Mouse (Mus musculus): ENCODE data around the gene Cavin1.

Cavin1 gene

DNA sequence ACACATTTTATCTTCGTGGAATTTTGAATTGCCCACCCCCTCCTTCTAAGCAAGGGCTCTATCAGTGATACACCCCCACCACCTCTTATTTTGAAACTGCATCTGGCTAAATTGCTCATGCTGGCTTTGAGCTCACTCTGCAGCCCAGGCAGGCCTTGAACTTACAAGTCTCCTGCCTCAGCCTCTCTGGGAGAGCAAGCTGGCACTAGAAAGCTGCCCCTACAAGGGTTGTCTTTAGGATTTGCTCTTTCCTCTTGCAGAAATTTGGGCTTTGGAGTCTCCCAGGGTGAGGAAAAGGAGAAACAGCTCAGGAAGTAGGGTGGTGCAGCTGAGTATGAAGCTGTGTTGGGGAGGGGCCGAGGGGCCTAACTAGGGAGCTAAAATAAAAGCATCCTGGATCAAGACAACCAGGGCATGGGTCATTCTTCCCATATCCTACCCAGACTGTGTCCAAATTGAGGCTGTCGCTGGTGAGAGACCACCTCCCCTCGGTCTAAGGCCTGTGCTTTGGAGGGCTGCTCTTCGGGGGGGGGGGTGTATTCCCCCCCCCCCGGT, 12.7 kb downstream of the Cavin1 start:
- no peak for DNase-seq (ENCODE audit: low read depth, low spot score)

DNA sequence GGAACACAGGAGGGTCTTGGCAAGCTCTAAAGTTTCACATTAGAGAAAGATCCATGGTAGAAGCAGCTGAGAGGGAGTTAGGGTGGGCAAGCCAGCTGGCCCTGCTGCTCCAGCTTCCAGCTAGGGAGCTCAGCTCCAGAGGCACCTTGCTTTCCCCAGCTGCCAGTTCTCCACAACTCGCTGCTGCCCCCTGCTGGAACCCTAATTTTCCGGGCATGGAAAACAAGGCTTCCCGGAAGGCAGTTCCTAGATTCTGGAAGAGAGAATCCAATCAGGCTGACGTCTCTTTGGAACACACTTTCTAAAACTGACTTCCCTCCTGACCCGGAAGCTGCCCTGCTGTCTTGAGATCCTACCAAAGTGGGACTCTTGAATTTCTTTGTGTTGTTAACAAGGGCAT, 13.4 kb downstream of the Cavin1 start:
- DNase-seq (ENCODE audit: low read depth, low spot score): peak; percentile 82

GRCm38 (mm10) chr11:100949540-100949939, 21.1 kb downstream of the Cavin1 start:
- no peak for DNase-seq (ENCODE audit: low read depth, low spot score)

- DNase-seq (ENCODE audit: low read depth, low spot score): no peak
Measured at GRCm38 (mm10) chr11:100948317-100948716, 22.4 kb downstream of the Cavin1 start.

DNA sequence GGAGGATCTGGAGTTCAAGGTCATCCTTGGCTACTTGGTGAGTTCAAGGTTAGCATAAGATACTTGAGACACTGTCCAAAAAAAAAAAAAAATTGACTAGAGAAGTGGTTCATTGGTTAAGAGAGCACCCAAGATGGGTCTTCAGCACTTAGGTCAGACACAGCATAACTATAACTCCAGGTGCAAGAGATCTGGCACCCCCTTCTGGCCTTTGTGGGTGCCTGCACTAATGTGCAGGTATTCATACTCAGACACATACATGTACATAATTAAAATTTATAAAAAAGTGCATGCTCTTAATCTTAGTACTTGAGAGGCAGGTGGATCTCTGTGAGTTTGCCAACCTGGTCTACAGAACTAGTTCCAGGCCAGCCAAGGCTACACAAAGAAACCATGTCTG, 23.1 kb downstream of the Cavin1 start:
- DNase-seq (ENCODE audit: low read depth, low spot score): no peak

GRCm38 (mm10) chr11:100946862-100947261, 23.8 kb downstream of the Cavin1 start:
- DNase-seq (ENCODE audit: low read depth, low spot score): no peak

- no peak for DNase-seq (ENCODE audit: low read depth, low spot score)
Measured at GRCm38 (mm10) chr11:100942388-100942787, 28.3 kb downstream of the Cavin1 start.

GRCm38 (mm10) chr11:100939512-100940151, 31.1 kb downstream of the Cavin1 start, which contains the start of gene Stat3:
Gene Stat3, minus strand, starts transcription at chr11:100939540.
- DNase-seq (ENCODE audit: low read depth, low spot score): peak; percentile 100

DNA sequence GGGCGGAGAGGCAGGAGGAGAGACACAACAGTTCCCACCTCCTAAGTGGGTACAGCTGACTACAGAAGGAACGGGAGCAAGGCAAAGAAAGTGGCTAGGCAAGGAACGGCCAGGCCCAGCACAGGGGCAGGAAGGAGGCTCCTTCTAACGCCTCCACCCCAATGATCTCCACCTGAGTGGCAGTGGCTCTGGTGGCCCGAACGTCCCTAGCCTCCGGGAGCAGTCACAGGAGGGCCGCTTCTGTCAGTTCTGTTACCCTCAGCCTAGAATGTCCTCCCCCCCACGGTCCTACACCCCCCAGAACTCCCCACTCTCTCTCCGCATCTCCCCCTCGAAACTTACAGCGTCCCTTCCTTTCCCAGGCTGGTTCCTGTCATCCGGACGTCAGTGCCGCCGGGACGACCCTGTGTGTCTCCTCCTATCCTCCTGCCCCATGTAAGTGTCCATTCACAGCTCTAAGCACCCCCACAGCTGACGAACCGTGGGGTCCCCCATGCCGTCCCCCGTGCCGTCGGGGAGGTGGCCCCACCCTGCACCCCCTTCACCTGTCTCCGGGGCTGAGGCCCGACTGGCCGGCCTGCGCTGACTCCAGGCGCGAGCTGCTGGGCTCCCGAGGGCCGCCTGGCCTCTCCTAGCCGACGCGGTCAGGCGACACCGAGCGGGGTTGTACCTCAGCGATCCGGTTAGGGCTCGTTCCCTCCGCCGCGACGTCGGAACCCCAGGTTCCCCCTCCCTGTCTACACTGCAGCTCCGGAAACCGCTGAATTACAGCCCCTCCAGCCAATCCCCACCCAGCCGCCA, 31.8 kb downstream of the Cavin1 start:
- DNase-seq (ENCODE audit: low read depth, low spot score): no peak

- DNase-seq (ENCODE audit: low read depth, low spot score): no peak
Measured at GRCm38 (mm10) chr11:100938112-100938511, 32.6 kb downstream of the Cavin1 start.

- no peak for DNase-seq (ENCODE audit: low read depth, low spot score)
Measured at GRCm38 (mm10) chr11:100937295-100937694, 33.4 kb downstream of the Cavin1 start.

DNA sequence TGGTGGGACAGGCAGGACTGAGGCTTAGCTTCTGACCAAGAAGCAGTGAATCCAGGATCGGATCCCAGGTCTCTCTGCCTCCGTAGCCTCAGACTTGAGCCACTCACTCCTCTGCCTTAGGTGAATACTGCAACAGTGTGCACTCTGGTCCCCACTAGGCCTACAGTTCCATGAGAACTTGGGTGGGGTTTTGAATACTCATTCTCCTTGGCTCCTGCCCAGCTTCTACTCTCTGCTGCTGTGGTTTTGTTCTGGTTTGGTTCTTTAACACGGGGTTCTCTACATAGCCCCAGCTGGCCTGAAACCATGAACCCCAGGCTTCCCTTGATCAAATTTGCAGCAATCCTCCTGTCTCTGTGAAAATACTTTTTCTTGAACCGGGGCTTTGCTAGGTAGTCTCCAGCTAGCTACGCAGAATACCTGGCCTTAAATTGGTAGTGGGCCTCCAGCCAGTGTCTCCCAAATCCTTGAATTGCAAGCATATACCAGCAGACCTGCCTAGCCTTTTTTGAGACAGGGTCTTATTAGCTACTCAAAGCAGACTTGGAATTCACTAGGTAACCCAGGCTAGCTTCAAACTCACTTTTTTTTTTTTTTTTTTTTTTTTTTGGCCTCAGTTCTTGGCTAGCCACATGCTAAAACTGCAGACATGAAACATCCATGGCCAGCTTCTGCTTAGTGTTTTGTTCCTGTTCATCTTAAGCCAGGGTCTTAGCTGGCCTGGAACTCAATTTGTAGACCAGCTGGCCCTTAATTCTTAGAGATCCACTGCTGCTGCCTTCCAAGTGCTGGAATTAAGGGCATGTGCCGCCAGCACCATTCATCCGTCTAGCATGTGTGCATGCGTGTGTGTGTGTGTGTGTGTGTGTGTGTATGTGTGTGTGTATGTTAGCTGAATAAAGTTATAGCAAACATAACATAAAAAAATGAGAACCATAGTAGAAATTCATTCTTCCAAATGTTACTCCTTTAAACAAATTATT, 35.0 kb downstream of the Cavin1 start:
- DNase-seq (ENCODE audit: low read depth, low spot score): no peak

DNA sequence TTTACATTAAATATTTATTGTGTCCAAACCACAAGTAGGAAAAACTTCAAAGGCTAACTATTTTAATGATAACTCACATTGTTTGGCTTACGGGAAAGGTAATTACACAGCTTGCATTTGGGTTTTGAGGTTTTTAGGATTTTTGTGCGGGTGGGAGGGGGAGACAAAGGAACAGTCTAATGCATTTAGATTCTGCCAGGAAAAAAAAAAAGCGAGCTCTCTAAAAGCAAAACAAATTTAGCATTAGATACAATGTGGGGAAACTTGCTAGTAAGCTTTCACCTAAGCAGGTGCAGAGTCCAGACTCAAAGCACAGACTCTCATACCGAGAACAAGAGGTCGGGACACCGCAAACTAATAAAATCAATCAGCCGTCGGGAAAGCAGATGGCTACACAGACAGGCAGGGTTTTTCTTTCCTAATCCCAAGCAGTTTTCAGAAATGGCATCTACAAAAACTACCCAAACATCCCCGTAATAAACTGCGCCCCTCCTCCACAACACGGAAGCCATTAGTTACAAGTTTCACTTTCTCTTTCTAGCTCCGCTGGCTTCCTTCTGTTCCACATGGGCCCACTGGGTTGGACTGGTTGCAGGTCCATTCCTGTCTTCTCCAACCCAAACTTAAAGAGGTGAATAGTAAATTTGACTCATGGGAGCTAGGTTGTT, 39.3 kb downstream of the Cavin1 start:
- DNase-seq (ENCODE audit: low read depth, low spot score): no peak

- DNase-seq (ENCODE audit: low read depth, low spot score): no peak
Measured at GRCm38 (mm10) chr11:100930611-100931010, 40.1 kb downstream of the Cavin1 start.

DNA sequence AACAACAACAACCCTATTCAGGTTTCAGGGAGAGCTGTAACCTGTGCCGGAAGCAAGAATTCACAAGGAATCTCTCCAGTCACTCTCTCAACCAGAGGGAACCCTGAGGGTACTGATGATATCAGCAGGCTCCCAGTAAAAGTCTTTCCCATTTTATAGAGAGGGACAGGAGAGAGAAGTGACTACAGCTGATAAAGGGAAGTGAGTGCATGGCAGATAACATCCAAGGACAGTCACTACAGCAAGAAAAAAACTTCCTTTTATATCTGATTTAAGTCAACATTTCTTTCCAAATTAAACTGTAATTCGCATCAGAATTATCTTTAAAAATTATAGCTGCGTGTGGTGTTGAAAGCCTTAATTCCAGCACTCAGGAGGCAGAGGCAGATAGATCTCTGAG, 43.3 kb downstream of the Cavin1 start:
- DNase-seq (ENCODE audit: low read depth, low spot score): no peak

GRCm38 (mm10) chr11:100924386-100924919, 46.2 kb downstream of the Cavin1 start:
- no peak for DNase-seq (ENCODE audit: low read depth, low spot score)

- no peak for DNase-seq (ENCODE audit: low read depth, low spot score)
Measured at GRCm38 (mm10) chr11:100920887-100921624, 49.6 kb downstream of the Cavin1 start.

DNA sequence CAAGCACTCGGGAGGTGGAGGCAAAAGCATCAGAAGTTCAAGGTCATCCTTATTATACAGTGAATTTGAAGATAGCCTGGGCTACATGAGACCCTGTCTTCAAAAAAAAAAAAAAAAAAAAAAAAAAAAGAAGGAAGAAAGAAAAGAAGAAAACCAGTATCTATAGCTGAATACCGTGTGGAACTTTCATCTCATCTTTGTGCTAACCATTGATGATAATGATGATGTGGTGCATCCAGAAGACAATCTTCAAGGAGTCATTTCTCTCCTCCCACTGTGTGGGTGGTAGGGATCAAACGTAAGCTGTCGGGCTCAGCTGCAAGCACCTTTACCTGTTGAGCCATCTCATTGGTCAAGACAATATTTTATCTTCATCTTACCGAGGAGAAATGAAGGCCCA, 52.7 kb downstream of the Cavin1 start:
- no peak for DNase-seq (ENCODE audit: low read depth, low spot score)

DNA sequence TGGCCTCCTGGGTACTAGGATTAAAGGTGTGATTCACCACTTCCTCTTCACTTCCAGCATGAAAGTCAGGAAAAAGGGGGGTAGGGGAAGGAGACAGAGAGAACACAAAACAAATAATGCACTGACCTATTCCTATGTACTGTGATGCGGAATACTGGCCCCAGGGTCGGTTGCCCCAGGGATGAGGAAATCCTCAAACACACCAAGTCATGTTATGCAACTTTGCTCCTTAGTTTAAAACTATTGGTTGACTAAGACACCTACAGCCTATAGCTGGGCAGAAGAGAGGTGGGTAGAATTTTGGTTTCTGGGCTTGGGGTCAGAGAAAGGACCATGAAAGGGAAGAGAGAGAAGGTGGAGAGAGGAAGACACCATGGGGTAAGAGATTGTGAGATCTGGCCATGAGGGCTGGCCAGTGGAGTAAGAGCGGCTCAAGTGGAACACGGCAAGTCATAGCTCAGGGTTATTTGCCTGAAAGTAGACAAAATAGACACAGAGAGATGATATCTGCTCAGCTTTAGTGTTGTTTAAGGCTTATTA, 54.2 kb downstream of the Cavin1 start:
- DNase-seq (ENCODE audit: low read depth, low spot score): no peak

GRCm38 (mm10) chr11:100915063-100915462, 55.6 kb downstream of the Cavin1 start:
- DNase-seq (ENCODE audit: low read depth, low spot score): no peak
